Mouse (Mus musculus) lung, postnatal 36 days (tissue): ENCODE results near the gene Llgl2.

Experiments
- DNase-seq: peaks from one replicate; pipeline ENCODE4 v3.0.0; 2022; ENCODE audit warnings: mixed read lengths

Gene Llgl2

GRCm38 (mm10) chr11:115881002-115881401 is 57.2 kb downstream of the Llgl2 start:
- DNase-seq: peak; percentile 43

- no peak for DNase-seq
These were observed 59.4 kb downstream of the Llgl2 start for GRCm38 (mm10) chr11:115883251-115883650.

GRCm38 (mm10) chr11:115884361-115884760 is 60.5 kb downstream of the Llgl2 start:
- DNase-seq: no peak

- DNase-seq: no peak
These were observed 61.4 kb downstream of the Llgl2 start for GRCm38 (mm10) chr11:115885281-115885680.

- DNase-seq: no peak
These were observed 62.6 kb downstream of the Llgl2 start for GRCm38 (mm10) chr11:115886446-115886845.

- no peak for DNase-seq
These were observed 64.2 kb downstream of the Llgl2 start for GRCm38 (mm10) chr11:115888020-115888419.

GRCm38 (mm10) chr11:115889159-115889558 is 65.3 kb downstream of the Llgl2 start:
- peak; percentile 27 for DNase-seq

- no peak for DNase-seq
These were observed 68.4 kb downstream of the Llgl2 start for GRCm38 (mm10) chr11:115892213-115892612.

- DNase-seq: no peak
These were observed 69.2 kb downstream of the Llgl2 start for GRCm38 (mm10) chr11:115893071-115893470.

- DNase-seq: peak; percentile 30
These were observed 71.1 kb downstream of the Llgl2 start for GRCm38 (mm10) chr11:115894755-115895520.

GRCm38 (mm10) chr11:115898446-115898845 is 74.6 kb downstream of the Llgl2 start:
- DNase-seq: no peak

GRCm38 (mm10) chr11:115898886-115899285 is 75.0 kb downstream of the Llgl2 start:
- peak; percentile 59 for DNase-seq

GRCm38 (mm10) chr11:115899486-115900266 is 75.8 kb downstream of the Llgl2 start, which contains the start of gene Smim5:
Gene Smim5 (plus strand): TSS chr11:115899966.
- peak; percentile 74 for DNase-seq

- DNase-seq: no peak
These were observed 76.9 kb downstream of the Llgl2 start for GRCm38 (mm10) chr11:115900561-115901337.

GRCm38 (mm10) chr11:115901338-115902161 is 77.7 kb downstream of the Llgl2 start:
- DNase-seq: no peak

- DNase-seq: no peak
These were observed 78.3 kb downstream of the Llgl2 start for GRCm38 (mm10) chr11:115902177-115902576.

GRCm38 (mm10) chr11:115902831-115903230 is 79.0 kb downstream of the Llgl2 start:
- peak; percentile 90 for DNase-seq

- DNase-seq: peak; percentile 68
These were observed 79.8 kb downstream of the Llgl2 start for GRCm38 (mm10) chr11:115903384-115904230.

GRCm38 (mm10) chr11:115904231-115904955 is 80.5 kb downstream of the Llgl2 start:
- no peak for DNase-seq
